Mouse (Mus musculus) limb, embryonic 13.5 days (tissue): ENCODE results near the gene Tcf7l1. TPM values are rescaled to one million over a fixed set of nuclear protein-coding genes. Genes with fewer than 3 reads are reported as not detected.

Source experiments
- ATAC-seq: fragments of 200-750 bp; cut with Nextera tagmentation; 2 replicates; pipeline ENCODE4 v1.8.0; 2017; ENCODE audit warnings: low read depth, moderate number of reproducible peaks, moderate TSS enrichment; ENCODE audit not compliant: low FRiP score
- H3K27ac ChIP-seq: fragments of 300-500 bp; sonication (generic); 2 replicates; pipeline ENCODE4 v1.5.1; 2015; ENCODE audit warnings: inconsistent platforms, mild to moderate bottlenecking, moderate library complexity
- H3K27me3 ChIP-seq: fragments of 300-500 bp; sonication (generic); 2 replicates; pipeline ENCODE4 v1.6.1; 2015; ENCODE audit warnings: mild to moderate bottlenecking, inconsistent platforms
- H3K36me3 ChIP-seq: fragments of 300-500 bp; sonication (generic); 2 replicates; pipeline ENCODE4 v1.6.1; 2015; ENCODE audit warnings: inconsistent platforms, mild to moderate bottlenecking, moderate library complexity
- H3K4me1 ChIP-seq: fragments of 300-500 bp; sonication (generic); 2 replicates; pipeline ENCODE4 v1.6.1; 2015; ENCODE audit warnings: inconsistent platforms
- H3K4me2 ChIP-seq: fragments of 300-500 bp; sonication (generic); replicated peaks from 2 replicates; pipeline ENCODE4 v1.6.1; 2015; ENCODE audit warnings: inconsistent platforms, mild to moderate bottlenecking, moderate library complexity
- H3K4me3 ChIP-seq: fragments of 300-500 bp; sonication (generic); 2 replicates; pipeline ENCODE4 v1.5.1; 2015; ENCODE audit warnings: moderate library complexity, mild to moderate bottlenecking, inconsistent platforms
- H3K9ac ChIP-seq: fragments of 300-500 bp; sonication (generic); 2 replicates; pipeline ENCODE4 v1.6.1; 2015; ENCODE audit warnings: mild to moderate bottlenecking, inconsistent platforms
- H3K9me3 ChIP-seq: fragments of 300-500 bp; sonication (generic); 2 replicates; pipeline ENCODE4 v1.6.1; 2016; ENCODE audit warnings: inconsistent platforms
- WGBS: fragments of 180-500 bp; shearing (Covaris S2); methylation state at CpG from one replicate; pipeline ENCODE4 v1.1.7; 2015; 5-methylcytosine and 5-hydroxymethylcytosine counted together
- polyA plus RNA-seq: library from polyadenylated mRNA; unstranded; fragments of >200 nt; fragmentation: Nextera tagmentation; extraction: Ambion mirVana; gene quantifications from 2 replicates; pipeline ENCODE4 v1.2.1, GENCODE M21; 2015

The Tcf7l1 gene
- polyA plus RNA-seq, 1 experiment from 2014 or later, result 46.8 TPM

DNA sequence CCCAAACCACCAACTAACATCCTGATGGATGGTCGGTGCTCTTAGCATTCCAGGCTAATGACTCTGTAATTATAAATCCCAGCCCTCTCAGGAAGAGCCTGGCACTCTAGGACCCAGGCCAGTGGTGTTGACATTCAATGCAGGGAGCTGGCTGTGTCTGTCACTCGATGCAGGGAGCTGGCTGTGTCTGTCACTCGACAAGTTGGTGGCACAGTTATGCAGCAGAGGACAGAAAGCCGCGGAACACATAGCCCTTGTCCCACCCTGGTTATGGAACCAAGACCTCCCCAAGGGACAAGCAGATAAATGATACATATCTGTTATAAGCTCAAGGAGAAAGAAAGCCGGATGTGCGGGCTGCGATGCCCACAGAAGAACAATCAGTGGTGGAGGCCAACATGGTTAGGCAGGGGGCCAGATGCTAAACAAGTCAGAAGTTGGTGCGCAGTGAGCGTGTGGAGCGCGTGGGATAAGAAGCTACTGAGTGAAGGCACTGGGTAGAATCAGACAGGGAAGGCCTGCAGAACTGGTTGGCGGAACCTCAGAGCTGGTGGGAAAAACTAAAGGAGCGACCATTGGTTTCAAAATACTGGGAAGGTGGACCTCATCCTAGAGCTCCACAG lies 33.7 kb downstream of the Tcf7l1 start:
- Histone ChIP-seq H3K36me3 (no peaks in the 10 kb centered on the region; the same call in none of the 2 replicates), H3K27ac (no peak overlapping the region; the same call in 1 of the 2 replicates), H3K4me1 (peaks cover 43% of the 10 kb centered on the region), H3K9me3 (no peaks in the 10 kb centered on the region), H3K4me3 (no peak overlapping the region), H3K27me3 (no peaks in the 10 kb centered on the region), H3K4me2 (no peak overlapping the region), H3K9ac (no peak overlapping the region)
- 62% methylated on average over 14 of the region's 14 CpGs for WGBS
- 0 out of 2 replicates have a peak, but pooled peaks have one; percentile 20 for ATAC-seq

DNA sequence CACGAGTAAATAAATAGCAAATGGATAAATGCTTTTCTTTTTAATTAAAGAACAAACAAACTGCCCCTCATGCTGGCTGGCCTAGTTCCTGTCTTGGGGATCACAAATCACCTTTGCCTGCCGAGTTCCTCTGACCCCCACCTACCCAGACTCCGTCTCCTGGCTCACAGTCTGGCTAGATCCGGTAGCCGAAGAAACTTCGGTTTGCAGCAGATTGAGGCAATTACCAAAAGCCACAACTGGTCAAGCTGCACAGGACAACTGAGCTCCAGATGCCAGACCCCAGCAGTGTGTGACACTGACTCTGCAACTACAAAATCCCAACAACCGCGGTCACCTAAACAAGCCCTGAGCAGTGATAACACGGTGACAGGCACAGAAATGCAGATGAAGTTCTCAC lies 34.8 kb downstream of the Tcf7l1 start:
- no peaks in the 10 kb centered on the region for H3K27me3 ChIP-seq
- H3K27ac ChIP-seq, result no peak overlapping the region
- no peak overlapping the region for H3K4me2 ChIP-seq
- no peak overlapping the region for H3K4me3 ChIP-seq
- peak overlapping the region; percentile 31; the same call in 1 of the 2 replicates for H3K9ac ChIP-seq
- ATAC-seq, result no peak
- H3K4me1 ChIP-seq, result peaks cover 53% of the 10 kb centered on the region
- H3K36me3 ChIP-seq, result no peaks in the 10 kb centered on the region; the same call in none of the 2 replicates
- 13% methylated on average over 9 of the region's 9 CpGs for whole genome bisulfite sequencing
- H3K9me3 ChIP-seq, result no peaks in the 10 kb centered on the region

DNA sequence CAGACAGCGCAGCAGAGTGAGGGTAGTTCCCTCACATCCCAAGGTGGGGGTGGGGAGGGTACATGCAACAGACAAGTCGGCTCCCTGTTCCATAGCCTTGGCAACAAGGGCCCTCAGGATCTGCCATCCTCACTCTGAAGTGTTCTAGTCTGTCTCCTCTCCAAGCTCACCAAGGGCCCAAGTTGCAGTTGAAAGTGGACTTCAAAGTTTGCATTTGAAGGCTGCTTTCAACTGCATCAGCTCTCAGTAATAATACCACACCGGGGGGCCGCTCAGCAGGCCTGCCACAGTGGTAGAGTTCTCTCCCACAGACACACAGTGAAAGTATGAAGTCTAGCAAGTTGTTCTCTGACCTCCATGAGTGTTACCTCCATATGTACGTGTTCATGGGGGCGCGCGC lies 35.3 kb downstream of the Tcf7l1 start:
- H3K27ac ChIP-seq, result no peak overlapping the region
- no peaks in the 10 kb centered on the region for H3K9me3 ChIP-seq
- 71% methylated on average over 8 of the region's 8 CpGs for WGBS
- H3K9ac ChIP-seq, result no peak overlapping the region
- H3K4me3 ChIP-seq, result no peak overlapping the region
- H3K4me1 ChIP-seq, result peaks cover 53% of the 10 kb centered on the region
- no peak for ATAC-seq
- H3K27me3 ChIP-seq, result no peaks in the 10 kb centered on the region
- no peaks in the 10 kb centered on the region; the same call in none of the 2 replicates for H3K36me3 ChIP-seq
- no peak overlapping the region for H3K4me2 ChIP-seq

DNA sequence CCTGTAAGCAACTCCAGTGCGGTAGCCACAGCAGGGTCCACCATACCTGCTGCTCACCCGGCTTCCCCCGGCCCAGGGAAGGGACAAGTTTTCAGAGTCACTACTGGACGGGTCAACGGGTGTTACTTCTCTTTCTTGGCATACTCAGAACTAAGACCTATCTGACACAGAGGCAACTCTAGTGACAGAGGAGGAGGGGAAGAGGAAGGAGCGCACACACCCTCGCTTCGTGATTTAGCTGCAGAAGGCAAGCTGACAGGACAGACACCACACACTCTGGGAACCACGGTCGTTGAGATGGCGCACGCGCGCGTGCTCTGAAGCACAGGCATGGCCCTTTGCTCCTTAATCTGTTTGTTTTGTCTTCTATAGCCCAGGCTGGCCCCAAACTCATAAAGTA lies 36.2 kb downstream of the Tcf7l1 start:
- Histone ChIP-seq H3K4me3 (no peak overlapping the region), H3K27ac (no peak overlapping the region), H3K36me3 (no peaks in the 10 kb centered on the region; the same call in none of the 2 replicates), H3K9me3 (no peaks in the 10 kb centered on the region), H3K27me3 (no peaks in the 10 kb centered on the region), H3K4me1 (peaks cover 60% of the 10 kb centered on the region), H3K9ac (no peak overlapping the region), H3K4me2 (no peak overlapping the region)
- no peak for ATAC-seq
- 87% methylated on average over 15 of the region's 15 CpGs for WGBS

DNA sequence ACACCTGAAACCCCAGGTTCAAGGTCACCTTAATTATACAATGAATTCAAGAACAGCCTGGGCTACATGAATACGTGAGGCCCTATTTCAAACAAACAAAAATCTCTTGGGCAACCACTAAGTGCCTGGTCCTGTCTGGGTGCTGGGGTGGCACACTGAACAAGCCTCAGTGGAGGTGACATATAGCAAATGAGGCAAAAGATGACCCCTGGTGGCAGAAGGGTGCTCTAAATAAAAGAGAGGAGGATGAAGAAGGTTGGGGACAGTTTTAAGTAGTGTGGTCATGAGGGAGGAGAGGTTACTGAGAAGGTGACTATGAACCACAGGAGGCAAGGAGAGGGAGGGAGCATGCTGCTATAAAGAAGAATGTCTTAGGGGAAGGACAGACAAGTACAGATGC lies 37.8 kb downstream of the Tcf7l1 start:
- H3K27me3 ChIP-seq, result no peaks in the 10 kb centered on the region
- 96% methylated on average over 1 of the region's 1 CpGs for WGBS
- no peak overlapping the region for H3K4me3 ChIP-seq
- no peak overlapping the region for H3K9ac ChIP-seq
- H3K36me3 ChIP-seq, result no peaks in the 10 kb centered on the region; the same call in 1 of the 2 replicates
- H3K9me3 ChIP-seq, result no peaks in the 10 kb centered on the region
- no peak overlapping the region for H3K4me2 ChIP-seq
- no peak overlapping the region for H3K27ac ChIP-seq
- peaks cover 70% of the 10 kb centered on the region for H3K4me1 ChIP-seq
- no peak for ATAC-seq

DNA sequence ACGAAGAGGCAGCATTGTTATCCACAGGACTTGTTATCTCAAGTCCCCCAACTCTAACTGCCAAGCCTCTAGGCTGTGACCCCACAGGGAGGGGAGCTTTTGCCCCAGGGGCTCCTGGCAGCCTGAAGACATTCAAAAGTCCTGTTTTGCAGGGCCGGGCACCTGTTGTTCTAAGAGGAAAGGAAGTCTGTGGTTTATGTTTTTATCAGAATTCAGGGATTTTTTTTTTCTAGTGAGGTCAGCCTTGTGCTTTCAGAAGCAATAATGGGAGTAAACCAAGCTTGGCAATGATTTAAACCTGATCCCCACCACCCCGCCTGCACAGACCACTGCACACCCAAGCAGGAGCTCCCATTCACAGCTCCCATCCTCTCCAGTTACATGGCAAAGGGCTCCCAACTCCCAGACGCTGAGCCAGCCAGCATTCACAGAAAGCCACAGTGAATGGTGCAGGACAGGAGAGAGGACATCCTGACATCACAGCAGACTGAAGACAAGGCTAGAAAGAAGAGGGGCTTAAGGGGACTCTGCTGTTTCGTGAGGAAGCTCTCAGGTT lies 40.1 kb downstream of the Tcf7l1 start:
- Histone ChIP-seq H3K27me3 (no peaks in the 10 kb centered on the region), H3K9ac (no peak overlapping the region), H3K9me3 (no peaks in the 10 kb centered on the region), H3K27ac (no peak overlapping the region; the same call in 1 of the 2 replicates), H3K36me3 (no peaks in the 10 kb centered on the region; the same call in 1 of the 2 replicates), H3K4me1 (peaks cover 70% of the 10 kb centered on the region), H3K4me3 (no peak overlapping the region), H3K4me2 (peak overlapping the region; percentile 19)
- no peak for ATAC-seq
- WGBS, result 20% methylated on average over 5 of the region's 5 CpGs

DNA sequence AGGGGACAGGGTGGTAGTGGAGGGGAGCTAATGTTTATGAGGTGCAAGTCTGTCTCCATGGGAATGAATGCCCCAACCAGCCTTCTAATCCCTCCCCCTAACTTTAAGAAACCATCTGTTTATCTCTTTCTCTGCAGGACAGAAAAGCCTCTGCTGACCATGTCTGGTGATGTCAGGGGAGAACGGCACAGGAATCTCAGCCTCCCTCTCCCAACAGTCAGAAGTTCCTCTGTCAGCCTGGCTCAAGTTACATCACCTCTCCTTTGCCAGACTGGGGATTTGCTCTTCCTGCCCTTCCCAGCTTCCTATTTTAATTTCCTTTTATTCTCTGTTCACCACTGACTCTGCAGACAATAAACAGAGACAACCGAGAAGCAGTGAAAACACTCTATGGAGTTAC lies 40.6 kb downstream of the Tcf7l1 start:
- Histone ChIP-seq H3K4me1 (peaks cover 74% of the 10 kb centered on the region), H3K27ac (no peak overlapping the region; the same call in 1 of the 2 replicates), H3K9ac (no peak overlapping the region), H3K4me2 (peak overlapping the region; percentile 19; the same call in 1 of the 2 replicates), H3K9me3 (no peaks in the 10 kb centered on the region), H3K36me3 (no peaks in the 10 kb centered on the region; the same call in 1 of the 2 replicates), H3K4me3 (no peak overlapping the region), H3K27me3 (no peaks in the 10 kb centered on the region)
- 1% methylated on average over 2 of the region's 2 CpGs for WGBS
- 0 out of 2 replicates have a peak, but pooled peaks have one; percentile 15 for ATAC-seq

DNA sequence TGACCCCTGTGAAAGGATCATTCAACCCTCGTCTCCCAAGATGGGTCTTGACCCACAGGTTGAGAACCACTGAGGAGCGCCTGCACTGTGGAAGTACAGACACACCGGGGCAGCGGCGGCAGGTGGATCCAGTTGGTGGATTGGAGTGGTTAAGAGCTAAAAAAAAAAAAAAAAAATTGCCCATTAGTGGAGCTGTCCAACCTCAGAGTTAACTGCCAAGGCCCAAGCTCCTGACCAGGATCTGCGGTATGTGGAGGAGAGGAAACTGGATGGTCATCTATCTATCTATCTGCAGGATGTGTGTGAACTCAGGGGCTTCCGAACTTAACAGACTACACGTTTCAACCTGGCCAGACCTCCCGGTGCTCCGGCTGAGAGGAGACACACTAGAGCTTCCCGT lies 41.2 kb downstream of the Tcf7l1 start:
- peaks cover 80% of the 10 kb centered on the region for H3K4me1 ChIP-seq
- ATAC-seq, result 0 out of 2 replicates have a peak, but pooled peaks have one; percentile 7
- H3K27me3 ChIP-seq, result no peaks in the 10 kb centered on the region
- whole genome bisulfite sequencing, result 71% methylated on average over 11 of the region's 11 CpGs
- H3K27ac ChIP-seq, result no peak overlapping the region; the same call in 1 of the 2 replicates
- H3K9me3 ChIP-seq, result no peaks in the 10 kb centered on the region
- no peak overlapping the region for H3K4me3 ChIP-seq
- no peaks in the 10 kb centered on the region; the same call in 1 of the 2 replicates for H3K36me3 ChIP-seq
- no peak overlapping the region for H3K4me2 ChIP-seq
- H3K9ac ChIP-seq, result no peak overlapping the region

DNA sequence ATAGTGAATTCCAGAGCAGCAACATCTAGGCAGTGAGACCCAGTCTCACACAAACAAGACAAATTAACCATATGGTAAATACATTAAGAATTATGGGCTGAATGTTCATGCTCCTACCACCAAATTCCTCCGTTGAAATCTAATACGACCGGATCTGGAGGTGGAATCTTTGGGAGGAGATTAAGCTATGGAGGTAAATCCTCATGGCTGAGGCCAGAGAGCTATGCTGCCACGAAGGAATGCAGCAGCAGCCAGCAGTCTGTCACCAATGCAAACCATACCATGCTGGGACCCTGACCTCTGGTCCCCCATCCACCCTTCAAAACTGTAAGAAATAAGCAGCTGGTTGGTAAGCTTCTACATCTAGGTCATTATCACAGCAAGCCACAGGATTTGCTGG lies 41.9 kb downstream of the Tcf7l1 start:
- no peak overlapping the region for H3K27ac ChIP-seq
- no peaks in the 10 kb centered on the region for H3K9me3 ChIP-seq
- no peak overlapping the region for H3K9ac ChIP-seq
- WGBS, result 37% methylated on average over 4 of the region's 4 CpGs
- H3K36me3 ChIP-seq, result peaks cover 3% of the 10 kb centered on the region; the same call in 1 of the 2 replicates
- peaks cover 86% of the 10 kb centered on the region for H3K4me1 ChIP-seq
- H3K4me2 ChIP-seq, result no peak overlapping the region
- no peaks in the 10 kb centered on the region for H3K27me3 ChIP-seq
- ATAC-seq, result no peak; the same call in 1 of the 2 replicates
- no peak overlapping the region for H3K4me3 ChIP-seq

DNA sequence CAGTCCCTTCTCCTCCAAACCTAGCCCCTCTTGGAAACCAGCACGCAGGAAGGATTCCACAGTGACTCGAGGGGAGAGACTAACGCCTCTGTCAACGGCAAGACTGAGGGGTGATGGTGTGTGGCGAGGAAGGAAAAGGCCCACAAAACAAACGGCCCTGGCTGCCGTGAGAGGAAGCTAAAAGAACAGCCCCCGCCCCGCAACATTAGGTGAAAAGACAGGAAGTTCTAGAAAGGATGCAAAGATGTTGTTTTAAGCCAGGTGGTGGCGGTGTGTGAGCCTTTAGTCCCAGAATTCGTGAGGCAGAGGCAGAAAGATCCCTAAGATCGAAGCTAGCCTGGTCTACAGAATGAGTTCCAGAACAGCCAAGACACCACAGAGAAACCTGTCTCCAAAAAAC lies 43.3 kb downstream of the Tcf7l1 start:
- Histone ChIP-seq H3K4me3 (no peak overlapping the region), H3K27ac (peak overlapping the region; percentile 48; the same call in 1 of the 2 replicates), H3K4me2 (no peak overlapping the region), H3K36me3 (0 out of 2 replicates have a peak, but pooled peaks cover 3% of the 10 kb centered on the region), H3K9ac (no peak overlapping the region), H3K4me1 (peaks cover 94% of the 10 kb centered on the region), H3K9me3 (no peaks in the 10 kb centered on the region), H3K27me3 (no peaks in the 10 kb centered on the region)
- WGBS, result 60% methylated on average over 12 of the region's 12 CpGs
- ATAC-seq, result no peak

DNA sequence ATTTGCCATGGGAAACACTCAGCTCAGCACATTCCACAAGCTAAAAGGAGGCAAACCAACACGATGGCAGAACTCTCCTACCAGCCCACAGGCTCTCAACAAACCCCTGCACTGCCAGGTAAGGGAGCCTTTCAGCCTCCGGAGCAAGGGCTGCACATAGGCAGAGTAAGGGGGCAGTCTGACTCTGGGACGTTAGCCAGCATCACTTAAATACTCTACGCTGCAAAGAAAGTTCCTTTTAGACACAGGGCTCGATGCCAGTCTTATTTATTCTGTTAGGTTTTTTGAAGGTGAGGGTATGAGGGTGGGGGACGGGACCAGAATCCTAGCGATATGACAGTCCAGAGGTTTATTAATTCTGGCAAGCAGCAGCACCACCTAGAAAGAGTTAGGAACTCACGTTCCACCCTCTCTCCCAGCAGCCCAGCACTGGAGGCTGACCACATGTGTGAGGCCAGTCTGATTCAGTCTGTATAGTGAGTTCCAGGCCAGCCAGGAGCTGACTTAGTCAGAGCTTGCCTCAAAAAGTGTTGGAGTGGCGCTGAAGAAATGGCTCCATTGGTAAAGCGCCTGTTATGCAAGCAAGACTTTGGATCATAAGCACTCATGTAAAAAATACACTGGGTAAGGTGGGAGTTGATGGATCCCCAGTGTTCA lies 44.8 kb downstream of the Tcf7l1 start:
- no peaks in the 10 kb centered on the region for H3K27me3 ChIP-seq
- no peak overlapping the region for H3K4me3 ChIP-seq
- H3K9me3 ChIP-seq, result no peaks in the 10 kb centered on the region
- no peak for ATAC-seq
- 44% methylated on average over 10 of the region's 10 CpGs for WGBS
- H3K4me1 ChIP-seq, result peaks cover 90% of the 10 kb centered on the region
- peak overlapping the region; percentile 79; the same call in 1 of the 2 replicates for H3K27ac ChIP-seq
- H3K4me2 ChIP-seq, result peak overlapping the region; percentile 30
- H3K9ac ChIP-seq, result no peak overlapping the region; the same call in 1 of the 2 replicates
- H3K36me3 ChIP-seq, result 0 out of 2 replicates have a peak, but pooled peaks cover 11% of the 10 kb centered on the region

DNA sequence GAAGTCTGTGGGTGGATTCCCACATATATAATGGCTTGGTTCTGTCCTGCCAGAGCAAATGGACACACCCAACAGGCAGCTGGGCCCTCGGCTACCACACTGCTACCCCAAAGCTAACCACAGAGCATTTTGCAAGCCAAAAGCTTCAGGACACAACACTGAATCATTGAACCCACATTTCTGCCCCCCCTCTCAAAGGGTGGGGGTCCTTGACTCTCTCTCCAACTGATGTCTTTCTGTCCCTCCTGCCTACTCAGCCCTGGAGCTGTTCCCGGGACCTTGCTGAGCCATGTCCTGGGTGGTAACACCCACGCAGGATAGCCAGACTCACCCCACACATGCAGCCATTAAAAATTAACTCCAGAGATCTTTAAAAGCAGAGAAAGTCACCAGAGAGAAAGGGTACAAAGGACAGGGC lies 45.4 kb downstream of the Tcf7l1 start:
- Histone ChIP-seq H3K9me3 (no peaks in the 10 kb centered on the region), H3K36me3 (peaks cover 17% of the 10 kb centered on the region; the same call in 1 of the 2 replicates), H3K4me1 (peaks cover 83% of the 10 kb centered on the region), H3K9ac (no peak overlapping the region; the same call in 1 of the 2 replicates), H3K27ac (peak overlapping the region; percentile 79), H3K27me3 (no peaks in the 10 kb centered on the region), H3K4me2 (peak overlapping the region; percentile 30; the same call in 1 of the 2 replicates), H3K4me3 (no peak overlapping the region)
- no peak for ATAC-seq
- WGBS, result 55% methylated on average over 3 of the region's 3 CpGs
